Mouse (Mus musculus) forebrain, embryonic 11.5 days (tissue): ENCODE results near the gene Sun2. TPM values are rescaled to one million over a fixed set of nuclear protein-coding genes. Genes with fewer than 3 reads are reported as not detected.

ENCODE experiments used
- ATAC-seq: fragments of 200-750 bp; cut with Nextera tagmentation; replicated peaks from 2 replicates; pipeline ENCODE4 v1.8.0; 2017; ENCODE audit warnings: moderate TSS enrichment; ENCODE audit not compliant: low FRiP score
- DNase-seq: peaks from one replicate; pipeline ENCODE4 v3.0.0-alpha.2; 2017; ENCODE audit warnings: low spot score
- H3K27ac ChIP-seq: fragments of 300-500 bp; sonication (generic); 2 replicates; pipeline ENCODE4 v1.5.1; 2014; ENCODE audit warnings: low read depth, low read length
- H3K27me3 ChIP-seq: fragments of 300-500 bp; sonication (generic); 2 replicates; pipeline ENCODE4 v1.6.1; 2014; ENCODE audit warnings: mild to moderate bottlenecking, low read length, mixed read lengths; ENCODE audit not compliant: control insufficient read depth, insufficient read depth
- H3K36me3 ChIP-seq: fragments of 300-500 bp; sonication (generic); 2 replicates; pipeline ENCODE4 v1.6.1; 2014; ENCODE audit warnings: mild to moderate bottlenecking, low read length, moderate library complexity, mixed read lengths; ENCODE audit not compliant: control insufficient read depth, insufficient read depth
- H3K4me1 ChIP-seq: fragments of 300-500 bp; sonication (generic); replicated peaks from 2 replicates; pipeline ENCODE4 v1.6.1; 2014; ENCODE audit warnings: low read length, mixed read lengths; ENCODE audit not compliant: control insufficient read depth, insufficient read depth
- H3K4me2 ChIP-seq: fragments of 300-500 bp; sonication (generic); 2 replicates; pipeline ENCODE4 v1.6.1; 2014; ENCODE audit warnings: low read depth, mild to moderate bottlenecking, low read length, moderate library complexity, mixed read lengths; ENCODE audit not compliant: severe bottlenecking
- H3K4me3 ChIP-seq: fragments of 300-500 bp; sonication (generic); 2 replicates; pipeline ENCODE4 v1.5.1; 2014; ENCODE audit warnings: low read depth, low read length
- H3K9ac ChIP-seq: fragments of 300-500 bp; sonication (generic); 2 replicates; pipeline ENCODE4 v1.6.1; 2014; ENCODE audit warnings: low read length
- H3K9me3 ChIP-seq: fragments of 300-500 bp; sonication (generic); 2 replicates; pipeline ENCODE4 v1.6.1; 2016; ENCODE audit warnings: low read length, mixed read lengths; ENCODE audit not compliant: control insufficient read depth
- WGBS: fragments of 180-500 bp; shearing (Covaris S2); extraction: QIAGEN DNeasy Blood & Tissue Kit; methylation state at CpG from one replicate; pipeline ENCODE4 v1.1.7; 2014; 5-methylcytosine and 5-hydroxymethylcytosine counted together
- polyA plus RNA-seq: library from polyadenylated mRNA; unstranded; fragments of >200 nt; fragmentation: Nextera tagmentation; extraction: Ambion mirVana; gene quantifications from 2 replicates; pipeline ENCODE4 v1.2.1, GENCODE M21; 2014

Sun2 gene
- polyA plus RNA-seq, 1 experiment from 2014 or later: 4.3 TPM

GRCm38 (mm10) chr15:79742706-79743023 is 329 bp upstream of the Sun2 start:
- Histone ChIP-seq H3K4me2 (peak overlapping the region; percentile 94), H3K4me1 (no peaks in the 10 kb centered on the region; the same call in 1 of the 2 replicates), H3K4me3 (peak overlapping the region; percentile 96), H3K27me3 (peaks cover 2% of the 10 kb centered on the region; the same call in 1 of the 2 replicates), H3K36me3 (no peaks in the 10 kb centered on the region; the same call in 1 of the 2 replicates), H3K27ac (no peak overlapping the region), H3K9ac (peak overlapping the region; percentile 89), H3K9me3 (no peaks in the 10 kb centered on the region)
- ATAC-seq (peak; percentile 57), DNase-seq (no peak)
- under 1% methylated on average over 23 of the region's 23 CpGs for WGBS

- H3K4me1 ChIP-seq: no peaks in the 10 kb centered on the region; the same call in 1 of the 2 replicates
- no peaks in the 10 kb centered on the region; the same call in 1 of the 2 replicates for H3K36me3 ChIP-seq
- peak overlapping the region; percentile 94 for H3K4me2 ChIP-seq
- peak overlapping the region; percentile 96 for H3K4me3 ChIP-seq
- DNase-seq (no peak), ATAC-seq (no peak)
- H3K9ac ChIP-seq: peak overlapping the region; percentile 89
- WGBS: 48% methylated on average over 14 of the region's 14 CpGs
- H3K9me3 ChIP-seq: no peaks in the 10 kb centered on the region
- peaks cover 2% of the 10 kb centered on the region; the same call in 1 of the 2 replicates for H3K27me3 ChIP-seq
- H3K27ac ChIP-seq: no peak overlapping the region
These were observed 1.0 kb downstream of the Sun2 start for GRCm38 (mm10) chr15:79741173-79741858.

- ATAC-seq: no peak
- peak overlapping the region; percentile 94; the same call in 1 of the 2 replicates for H3K4me2 ChIP-seq
- peaks cover 2% of the 10 kb centered on the region; the same call in 1 of the 2 replicates for H3K27me3 ChIP-seq
- H3K4me1 ChIP-seq: no peaks in the 10 kb centered on the region; the same call in 1 of the 2 replicates
- H3K27ac ChIP-seq: no peak overlapping the region
- no peaks in the 10 kb centered on the region; the same call in 1 of the 2 replicates for H3K36me3 ChIP-seq
- WGBS: 82% methylated on average over 3 of the region's 3 CpGs
- no peak overlapping the region for H3K9ac ChIP-seq
- no peaks in the 10 kb centered on the region for H3K9me3 ChIP-seq
- DNase-seq: no peak
- H3K4me3 ChIP-seq: no peak overlapping the region; the same call in 1 of the 2 replicates
These were observed 1.6 kb downstream of the Sun2 start for GRCm38 (mm10) chr15:79740739-79741138.

GRCm38 (mm10) chr15:79734311-79734710 is 8.0 kb downstream of the Sun2 start:
- no peak overlapping the region for H3K27ac ChIP-seq
- H3K4me1 ChIP-seq: no peaks in the 10 kb centered on the region
- no peak overlapping the region for H3K4me3 ChIP-seq
- no peak overlapping the region for H3K4me2 ChIP-seq
- no peaks in the 10 kb centered on the region; the same call in 1 of the 2 replicates for H3K36me3 ChIP-seq
- no peaks in the 10 kb centered on the region for H3K9me3 ChIP-seq
- no peak for ATAC-seq
- no peak for DNase-seq
- 88% methylated on average over 8 of the region's 8 CpGs for WGBS
- no peak overlapping the region for H3K9ac ChIP-seq
- no peaks in the 10 kb centered on the region for H3K27me3 ChIP-seq

GRCm38 (mm10) chr15:79733640-79734039 is 8.7 kb downstream of the Sun2 start:
- Histone ChIP-seq H3K27ac (no peak overlapping the region), H3K36me3 (no peaks in the 10 kb centered on the region; the same call in 1 of the 2 replicates), H3K4me2 (no peak overlapping the region), H3K4me1 (no peaks in the 10 kb centered on the region), H3K9me3 (no peaks in the 10 kb centered on the region), H3K27me3 (no peaks in the 10 kb centered on the region), H3K4me3 (no peak overlapping the region), H3K9ac (no peak overlapping the region)
- ATAC-seq (no peak), DNase-seq (no peak)
- 79% methylated on average over 4 of the region's 4 CpGs for WGBS

- DNase-seq: no peak
- no peak overlapping the region for H3K4me2 ChIP-seq
- ATAC-seq: no peak
- no peaks in the 10 kb centered on the region for H3K4me1 ChIP-seq
- no peak overlapping the region for H3K9ac ChIP-seq
- H3K27me3 ChIP-seq: no peaks in the 10 kb centered on the region
- WGBS: 95% methylated on average over 8 of the region's 8 CpGs
- H3K36me3 ChIP-seq: no peaks in the 10 kb centered on the region
- no peaks in the 10 kb centered on the region for H3K9me3 ChIP-seq
- no peak overlapping the region for H3K27ac ChIP-seq
- no peak overlapping the region for H3K4me3 ChIP-seq
These were observed 9.1 kb downstream of the Sun2 start for GRCm38 (mm10) chr15:79733192-79733591.

GRCm38 (mm10) chr15:79731554-79731953 is 10.8 kb downstream of the Sun2 start:
- WGBS: 79% methylated on average over 7 of the region's 7 CpGs
- no peak overlapping the region for H3K4me2 ChIP-seq
- H3K4me3 ChIP-seq: no peak overlapping the region
- H3K4me1 ChIP-seq: no peaks in the 10 kb centered on the region
- no peaks in the 10 kb centered on the region for H3K9me3 ChIP-seq
- no peaks in the 10 kb centered on the region for H3K27me3 ChIP-seq
- no peak overlapping the region for H3K27ac ChIP-seq
- H3K36me3 ChIP-seq: no peaks in the 10 kb centered on the region; the same call in 1 of the 2 replicates
- no peak for DNase-seq
- no peak for ATAC-seq
- no peak overlapping the region for H3K9ac ChIP-seq

GRCm38 (mm10) chr15:79728731-79729388 is 13.5 kb downstream of the Sun2 start:
- Histone ChIP-seq H3K4me3 (no peak overlapping the region), H3K4me2 (no peak overlapping the region), H3K27me3 (no peaks in the 10 kb centered on the region), H3K4me1 (no peaks in the 10 kb centered on the region), H3K27ac (no peak overlapping the region), H3K9me3 (no peaks in the 10 kb centered on the region), H3K36me3 (no peaks in the 10 kb centered on the region; the same call in 1 of the 2 replicates), H3K9ac (no peak overlapping the region)
- no peak for DNase-seq
- 93% methylated on average over 10 of the region's 10 CpGs for WGBS
- ATAC-seq: no peak
